Mouse (Mus musculus): ENCODE measurements around the gene Eml3.
"Not testable (repeated sequence)": the region's sequence is repeated elsewhere in the genome, so short reads cannot be mapped to it uniquely, and the experiment has no call there.

Gene Eml3

DNA sequence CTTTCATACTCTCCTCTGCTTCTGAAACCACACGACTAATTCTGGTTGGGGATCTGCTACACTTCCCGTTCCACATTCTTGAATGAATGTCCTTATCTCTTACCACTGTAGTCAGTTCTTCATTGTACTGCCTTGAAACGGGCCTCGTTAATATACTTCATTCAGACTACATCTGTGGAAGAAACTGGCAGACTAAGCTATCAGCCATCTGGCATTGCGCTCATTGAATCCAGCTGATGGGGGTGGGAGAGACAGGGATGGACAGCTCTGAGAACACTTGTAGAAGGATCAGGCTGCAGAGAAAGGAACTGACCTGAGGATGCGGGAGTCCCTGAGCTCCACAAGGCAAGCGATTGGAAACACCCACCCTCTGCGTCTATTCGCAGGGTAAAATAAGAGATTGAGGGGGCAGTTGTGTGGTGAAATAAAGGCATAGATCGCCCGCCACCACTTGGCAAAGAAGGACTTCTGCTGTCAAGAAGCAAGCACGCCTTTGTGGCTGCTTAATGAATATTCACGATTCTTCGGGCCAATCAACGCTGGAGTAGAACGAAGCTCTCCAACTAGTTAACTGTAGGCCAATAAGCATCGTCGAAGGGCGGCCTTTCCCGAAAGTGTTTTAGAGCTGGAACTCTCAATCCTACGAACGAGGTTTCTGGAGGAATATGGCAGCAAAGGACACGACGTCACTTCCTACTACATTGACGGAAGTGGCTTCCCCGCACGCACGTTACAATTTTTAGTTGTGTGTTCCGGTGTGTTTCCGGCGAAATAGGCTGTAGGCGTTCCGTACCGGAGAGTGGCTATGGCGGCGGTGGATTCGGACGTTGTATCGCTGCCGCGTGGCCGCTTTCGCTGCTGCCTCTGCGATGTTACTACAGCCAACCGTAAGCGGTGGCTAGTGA, 24.0 kb downstream of the Eml3 start, which contains the start of gene Tut1:
TSS of gene Tut1 (plus strand) at position 713 of the 905 bp plus-strand sequence.
- peak; percentile 87 for DNase-seq

DNA sequence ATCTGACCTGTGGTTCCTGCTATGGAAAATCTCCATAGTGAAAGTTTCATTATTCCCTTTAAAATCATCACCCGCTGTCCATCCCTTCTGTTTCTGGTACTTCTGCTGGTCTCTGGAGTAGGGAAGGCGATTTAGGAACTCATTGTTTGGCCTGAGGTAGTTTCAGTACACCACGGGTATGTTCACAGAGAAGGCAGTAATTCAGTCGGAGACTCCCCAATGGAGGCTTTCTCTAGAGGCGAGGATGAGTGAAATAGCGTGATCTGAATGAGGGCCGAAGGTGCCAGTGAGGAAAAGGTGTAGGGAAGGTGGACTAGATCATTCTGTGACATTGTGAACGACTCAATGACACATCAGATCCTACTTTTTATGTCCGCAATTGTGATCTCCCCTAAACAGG, 24.8 kb downstream of the Eml3 start:
- DNase-seq: no peak

DNA sequence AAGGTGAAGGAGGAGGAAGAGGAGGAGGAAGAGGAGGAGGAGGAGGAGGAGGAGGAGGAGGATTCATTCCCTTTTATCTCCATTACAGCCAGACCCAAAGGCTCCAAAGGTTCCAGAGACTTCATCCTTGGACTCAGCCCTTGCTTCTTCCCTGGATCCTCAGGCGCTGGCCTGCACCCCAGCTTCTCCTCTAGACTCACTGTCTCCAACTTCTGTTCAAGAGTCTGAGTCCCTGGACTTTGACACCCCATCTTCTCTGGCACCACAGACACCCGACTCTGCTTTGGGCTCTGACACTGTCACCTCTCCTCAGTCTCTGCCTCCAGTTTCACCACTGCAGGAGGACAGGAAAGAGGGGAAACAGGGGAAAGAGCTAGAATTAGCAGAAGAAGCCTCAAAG, 32.9 kb downstream of the Eml3 start:
- no peak for DNase-seq

DNA sequence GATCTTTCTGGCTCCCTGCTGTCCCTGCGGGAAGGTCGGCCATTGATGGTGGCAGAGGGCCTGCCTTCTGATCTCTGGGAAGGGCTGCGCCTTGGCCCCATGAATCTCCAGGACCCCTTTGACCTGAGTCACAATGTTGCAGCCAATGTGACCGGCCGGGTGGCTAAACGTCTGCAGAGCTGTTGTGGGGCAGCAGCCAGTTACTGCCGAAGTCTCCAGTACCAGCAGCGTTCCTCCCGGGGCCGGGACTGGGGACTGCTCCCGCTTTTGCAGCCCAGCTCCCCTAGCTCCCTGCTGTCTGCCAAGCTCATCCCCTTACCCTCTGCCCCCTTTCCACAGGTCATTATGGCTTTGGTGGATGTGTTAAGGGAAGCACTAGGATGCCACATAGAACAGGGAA, 35.7 kb downstream of the Eml3 start:
- no peak for DNase-seq

DNA sequence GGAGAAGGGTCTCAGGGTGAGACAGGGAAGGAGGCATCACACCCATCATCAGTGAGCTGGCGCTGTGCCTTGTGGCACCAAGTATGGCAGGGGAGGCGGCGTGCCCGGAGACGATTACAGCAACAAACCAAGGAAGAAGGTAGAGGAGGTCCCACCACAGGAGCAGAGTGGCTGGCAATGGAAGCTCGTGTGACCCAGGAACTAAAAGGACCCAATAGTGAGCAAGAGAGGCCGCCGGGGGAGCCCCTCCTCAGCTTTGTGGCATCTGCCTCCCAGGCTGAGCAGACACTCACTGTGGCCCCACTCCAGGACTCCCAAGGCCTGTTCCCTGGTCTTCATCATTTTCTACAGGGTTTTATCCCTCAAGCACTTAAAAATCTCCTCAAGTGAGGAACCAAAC, 36.4 kb downstream of the Eml3 start:
- DNase-seq: peak; percentile 51

DNA sequence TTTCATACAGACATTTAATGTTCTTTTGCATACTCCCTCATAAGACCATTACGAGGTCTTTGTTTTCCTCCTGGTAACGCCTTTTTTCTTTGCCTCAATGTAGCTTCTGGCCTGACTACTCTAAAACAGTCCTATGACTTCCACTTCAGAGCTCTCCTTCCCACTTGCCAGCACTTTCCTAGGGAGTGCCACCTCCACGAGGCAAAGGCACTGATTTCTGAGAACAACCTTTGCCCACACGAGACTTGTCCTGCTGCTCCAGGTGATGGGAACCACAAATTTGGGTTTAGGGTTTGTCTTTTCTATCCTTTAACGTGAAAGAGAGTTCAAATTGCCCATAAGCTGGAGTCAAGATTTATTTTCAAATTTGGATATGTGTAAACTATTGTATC, 36.8 kb downstream of the Eml3 start:
- no peak for DNase-seq

DNA sequence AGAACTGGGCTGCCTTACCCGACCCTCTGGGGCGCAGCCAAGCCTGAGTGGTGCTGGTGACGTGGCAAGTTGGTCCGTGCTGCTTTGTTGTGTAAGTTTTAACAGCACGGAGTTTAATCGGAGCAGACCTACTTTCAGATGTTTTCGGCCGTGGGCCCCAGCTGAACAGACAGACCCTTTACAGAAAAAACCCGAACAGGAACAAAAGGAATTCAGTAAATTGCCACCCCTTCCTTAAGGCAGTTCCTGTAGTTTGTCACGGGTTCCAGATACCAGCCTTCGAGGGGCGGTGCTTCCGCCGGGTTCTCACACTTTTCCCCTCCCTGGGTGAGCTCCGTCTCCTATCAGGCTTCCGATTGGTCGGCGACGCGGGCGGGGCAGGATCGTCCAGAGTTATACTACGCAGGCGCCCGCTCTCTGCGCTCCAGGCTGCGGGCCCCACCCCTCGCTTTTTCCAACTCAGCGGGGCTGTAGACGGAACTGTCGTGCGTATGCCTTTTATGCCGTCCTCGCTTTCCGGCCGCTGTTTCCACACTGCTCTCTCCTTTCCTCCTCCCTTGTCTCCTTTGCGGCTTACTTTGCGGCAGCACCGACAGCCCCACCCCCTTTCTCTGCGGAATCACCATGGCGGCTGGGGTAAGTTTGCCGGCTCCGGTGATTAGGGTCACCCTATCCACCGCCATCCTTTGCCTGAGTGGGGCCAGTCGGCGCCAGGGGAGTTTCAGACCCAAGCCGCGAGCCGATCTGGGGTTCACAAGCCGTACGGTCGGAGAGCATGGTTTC, 37.4 kb downstream of the Eml3 start, which contains the start of gene Eef1g:
TSS of gene Eef1g (plus strand) at position 452 of the 783 bp plus-strand sequence.
- DNase-seq: peak; percentile 98

DNA sequence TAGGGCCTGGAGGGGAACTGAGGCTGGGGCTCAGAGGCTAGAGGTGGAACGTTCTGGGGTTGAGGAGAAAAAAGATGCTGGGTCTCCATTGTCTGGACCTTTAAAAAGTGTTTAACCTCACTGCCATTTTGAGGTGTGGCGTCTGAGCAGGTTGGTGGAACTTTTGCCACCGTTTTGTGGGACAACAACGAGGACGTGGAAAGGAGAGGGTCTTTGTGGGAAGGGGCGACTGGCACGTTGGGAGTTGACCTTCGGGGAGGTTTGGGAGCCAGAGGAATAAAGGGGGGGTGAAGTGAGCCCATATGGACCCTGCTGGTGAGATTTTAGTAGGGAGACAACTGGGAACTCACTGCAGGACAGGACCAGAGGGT, 38.0 kb downstream of the Eml3 start:
- DNase-seq: no peak

DNA sequence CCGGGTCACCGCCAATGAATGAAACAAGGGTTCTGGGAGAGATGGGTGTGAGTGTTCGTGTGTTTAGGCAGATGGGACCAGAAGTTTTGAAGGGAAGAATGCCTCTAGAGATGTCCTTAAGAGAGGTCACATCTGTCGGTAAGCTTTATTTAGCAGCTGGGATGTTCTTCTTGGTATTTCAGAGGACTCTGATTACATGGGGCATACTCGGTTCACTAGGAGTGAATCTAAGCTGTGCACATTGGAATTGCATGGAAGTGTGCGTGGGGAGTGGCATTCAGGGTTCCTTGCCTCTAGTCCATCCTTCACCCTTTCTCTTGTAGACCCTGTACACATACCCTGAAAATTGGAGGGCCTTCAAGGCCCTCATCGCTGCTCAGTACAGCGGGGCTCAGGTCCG, 38.5 kb downstream of the Eml3 start:
- DNase-seq: no peak

DNA sequence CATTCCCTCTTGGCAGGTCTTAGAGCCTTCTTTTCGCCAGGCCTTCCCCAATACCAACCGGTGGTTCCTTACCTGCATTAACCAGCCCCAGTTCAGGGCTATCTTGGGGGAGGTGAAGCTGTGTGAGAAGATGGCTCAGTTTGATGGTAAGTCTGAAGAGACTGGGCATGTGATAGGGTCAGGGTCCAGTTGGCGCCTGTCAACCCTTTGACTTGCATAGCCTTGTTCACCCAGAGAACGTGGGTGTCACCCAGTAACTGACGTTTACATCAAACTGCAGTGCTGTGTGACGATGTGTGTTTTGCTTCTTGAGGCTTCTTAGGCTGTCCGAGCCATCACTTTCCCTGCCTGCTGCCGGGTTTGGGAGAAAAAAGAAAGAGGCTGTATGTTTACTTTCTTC, 43.1 kb downstream of the Eml3 start:
- DNase-seq: not testable (repeated sequence)

DNA sequence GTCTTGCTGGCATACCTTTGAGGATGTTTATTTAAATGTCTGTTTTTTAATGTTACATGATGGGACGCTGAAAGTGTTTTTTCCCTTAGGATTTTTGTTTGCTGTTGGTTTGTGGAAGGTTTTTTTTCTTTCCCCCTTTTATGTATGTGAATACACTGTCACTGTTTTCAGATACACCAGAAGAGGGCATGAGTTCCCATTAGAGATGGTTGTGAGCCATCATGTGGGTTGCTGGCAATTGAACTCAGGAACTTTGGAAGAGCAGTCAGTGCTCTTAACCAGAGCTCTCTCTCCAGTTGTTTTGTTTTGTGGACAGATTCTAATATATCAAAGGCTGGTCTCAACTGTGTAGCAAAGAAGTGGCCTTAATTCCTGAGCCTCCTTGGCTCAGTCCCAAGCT, 45.3 kb downstream of the Eml3 start:
- DNase-seq: no peak

DNA sequence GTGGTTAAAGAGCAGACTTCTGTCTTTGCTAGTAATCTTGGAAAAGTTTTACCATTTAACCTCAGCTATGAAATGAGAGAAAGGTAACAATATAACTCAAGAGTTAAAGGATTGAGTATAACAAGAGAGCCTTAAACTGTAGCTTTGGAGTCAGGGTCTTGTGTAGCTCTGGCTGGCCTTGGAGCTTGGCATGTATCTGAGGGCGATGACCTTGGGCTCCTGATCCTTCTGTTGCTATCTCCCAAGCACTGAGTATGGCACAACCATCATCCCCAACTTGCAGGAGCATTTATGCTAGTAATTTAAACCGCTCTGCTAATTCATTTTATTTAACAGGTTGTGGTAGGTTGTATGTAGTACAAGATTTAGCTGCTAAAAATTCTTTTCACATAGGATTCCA, 46.1 kb downstream of the Eml3 start:
- no peak for DNase-seq

DNA sequence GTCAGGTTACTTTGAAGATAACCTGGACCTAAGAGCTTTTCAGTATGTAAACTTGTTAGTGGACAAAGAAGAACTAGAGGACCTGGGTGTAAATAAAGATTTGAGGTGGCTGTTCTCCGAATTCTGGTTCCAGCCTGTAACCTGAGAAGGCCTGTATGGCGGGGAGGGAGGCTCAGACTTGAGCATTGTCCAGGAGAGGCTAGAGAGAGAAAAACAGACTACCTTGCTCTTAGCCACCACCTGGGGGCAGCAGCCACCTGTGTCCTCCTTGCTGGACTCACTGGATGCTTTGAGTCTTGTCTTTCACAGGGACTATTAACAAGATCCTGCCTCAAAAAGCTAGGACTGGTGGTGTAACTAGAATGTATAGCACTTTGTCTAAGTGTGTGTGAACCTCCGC, 47.2 kb downstream of the Eml3 start:
- DNase-seq: peak; percentile 38

DNA sequence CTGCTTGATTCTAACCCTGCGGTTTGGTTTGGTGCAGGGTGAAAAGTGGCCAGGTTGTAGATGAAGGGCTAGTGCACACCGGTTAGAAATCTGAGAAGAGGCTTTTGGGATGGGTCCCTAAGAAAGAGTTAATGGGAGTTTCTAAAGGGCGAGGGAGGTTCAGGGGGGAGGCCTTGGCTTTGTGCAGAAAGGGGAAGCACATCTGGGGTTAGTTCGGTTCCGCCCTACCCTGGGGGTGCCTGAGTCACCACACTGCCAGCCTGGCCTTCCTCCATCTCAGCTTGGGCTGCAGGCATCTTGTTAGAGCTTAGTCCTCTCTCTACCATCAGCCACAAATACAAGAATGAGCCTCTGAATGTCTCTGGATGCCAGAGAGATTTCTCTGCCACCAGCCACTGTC, 51.4 kb downstream of the Eml3 start:
- no peak for DNase-seq

DNA sequence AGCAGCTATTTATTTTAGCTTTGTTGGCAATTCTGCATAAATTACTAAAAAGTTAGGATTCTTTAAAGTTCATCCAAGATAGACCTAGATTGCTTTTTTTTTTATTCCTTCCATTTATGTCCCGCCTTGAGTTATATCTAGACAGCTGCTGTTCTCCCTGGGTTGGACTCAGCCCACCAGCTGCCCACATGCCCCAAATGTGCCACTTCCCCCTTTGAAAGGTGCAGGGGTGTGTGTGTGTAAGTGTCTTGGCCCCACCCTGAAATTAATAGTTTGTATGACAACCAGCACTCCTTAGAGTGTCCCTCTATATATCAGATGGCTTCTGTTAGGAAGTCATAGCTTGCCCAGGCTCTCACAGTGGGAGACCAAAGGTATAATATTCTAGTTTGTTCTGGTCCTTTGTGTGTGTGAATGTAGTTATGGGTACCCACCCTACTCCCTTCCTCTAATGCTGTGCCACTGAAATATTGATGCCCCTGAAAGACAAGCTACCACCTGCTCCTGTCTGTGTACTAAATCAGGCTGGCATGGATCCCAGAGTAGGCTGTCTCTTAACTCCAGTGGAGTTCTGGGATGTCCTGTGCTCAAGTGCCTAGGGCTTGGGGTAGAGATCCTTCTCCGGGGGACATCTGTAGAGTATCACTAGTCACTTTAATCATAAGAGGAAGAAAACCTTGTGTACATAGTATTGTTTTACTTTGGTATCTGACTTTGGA, 52.3 kb downstream of the Eml3 start:
- no peak for DNase-seq

DNA sequence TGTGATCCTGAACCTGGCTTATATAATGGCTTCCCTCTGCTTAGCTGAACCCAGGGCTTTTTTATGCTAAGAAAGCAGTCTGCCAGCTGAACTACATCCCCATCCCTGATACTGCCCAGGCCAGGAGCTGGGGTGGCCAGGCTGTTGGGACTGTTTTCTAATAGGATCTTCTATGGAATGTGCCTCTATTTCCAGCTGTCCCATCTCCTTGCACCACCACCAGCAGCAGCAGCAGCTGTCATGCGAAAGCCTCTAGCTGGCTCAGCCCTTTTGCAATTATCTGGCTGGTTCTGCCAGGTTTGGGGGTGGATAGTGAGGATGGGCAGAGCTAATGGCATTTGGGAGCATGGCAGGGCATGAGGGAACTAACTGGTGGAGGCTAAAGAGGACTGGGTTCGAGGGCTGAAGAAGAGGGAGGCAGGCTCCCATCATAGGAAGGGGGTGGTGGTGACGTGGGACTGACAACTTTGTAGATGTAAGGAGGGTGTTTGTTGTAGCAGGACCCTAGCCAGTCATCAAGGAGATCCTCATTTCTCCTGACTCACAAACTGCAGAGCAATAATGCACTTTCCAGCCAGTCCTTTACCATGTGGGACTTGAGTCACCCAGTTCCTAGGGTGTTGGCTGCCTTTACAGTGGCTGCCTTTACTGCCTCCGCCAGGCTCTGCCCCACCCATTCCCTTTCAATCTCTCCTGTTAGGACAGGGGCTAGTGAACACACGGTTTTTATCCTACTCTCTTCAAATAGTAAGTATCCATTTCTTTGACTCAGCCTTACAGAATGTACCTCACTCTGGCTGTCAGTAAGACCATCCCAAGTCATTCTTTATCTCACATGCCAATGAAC, 53.2 kb downstream of the Eml3 start:
- no peak for DNase-seq

DNA sequence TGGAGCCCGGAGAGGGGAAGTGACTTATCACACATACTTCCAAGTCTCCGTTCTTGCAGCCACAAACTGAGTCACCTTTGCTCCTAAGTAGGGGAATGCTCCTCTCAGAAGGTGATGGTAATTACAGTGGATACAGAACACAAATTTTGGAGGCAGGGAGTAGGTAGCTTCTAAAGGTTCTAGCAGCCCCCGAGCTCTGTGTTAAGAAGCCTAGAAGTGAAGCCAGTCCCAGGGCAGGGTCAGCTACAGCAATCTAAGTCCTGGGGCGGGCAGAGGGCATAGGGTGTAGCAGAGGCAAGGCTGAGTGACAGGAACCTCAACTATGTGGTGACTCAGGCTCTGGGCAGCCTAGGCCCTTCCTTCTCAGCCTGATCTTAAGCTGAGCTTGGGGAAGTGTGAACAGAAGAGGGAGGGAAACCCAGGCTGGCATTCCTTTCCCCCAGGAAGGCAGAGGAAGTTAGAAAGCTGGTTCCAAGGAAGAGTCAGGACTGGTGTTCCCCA, 53.8 kb downstream of the Eml3 start:
- DNase-seq: no peak

DNA sequence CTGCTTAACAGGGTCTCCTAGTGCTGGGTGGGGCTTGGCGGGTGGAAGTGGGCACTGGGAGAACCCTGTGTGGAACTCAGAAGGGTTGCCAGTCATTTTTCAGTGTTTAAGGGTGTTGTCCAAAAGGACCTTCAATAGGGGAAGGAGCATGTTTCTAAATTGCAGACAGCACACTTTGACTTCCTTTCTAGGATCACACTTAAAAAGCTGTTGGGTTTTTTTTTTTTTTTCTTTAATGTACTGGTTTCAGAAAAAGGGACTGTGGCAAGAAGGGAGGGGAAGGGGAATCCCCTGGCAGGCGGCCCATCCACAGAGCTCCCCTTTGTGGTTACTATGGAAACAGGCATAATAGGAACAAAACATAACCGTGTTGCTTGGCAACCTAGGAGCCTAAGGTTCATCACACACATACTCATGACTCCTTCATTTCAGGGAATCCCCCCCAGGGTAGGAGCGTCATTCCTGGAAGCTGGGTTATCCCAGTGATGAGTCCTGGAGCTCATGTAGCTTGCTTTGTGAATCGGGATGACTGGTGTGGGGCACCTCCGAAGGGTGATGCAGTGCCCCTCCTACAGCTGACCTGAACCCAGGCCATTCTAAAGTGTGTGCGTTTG, 55.0 kb downstream of the Eml3 start:
- no peak for DNase-seq

DNA sequence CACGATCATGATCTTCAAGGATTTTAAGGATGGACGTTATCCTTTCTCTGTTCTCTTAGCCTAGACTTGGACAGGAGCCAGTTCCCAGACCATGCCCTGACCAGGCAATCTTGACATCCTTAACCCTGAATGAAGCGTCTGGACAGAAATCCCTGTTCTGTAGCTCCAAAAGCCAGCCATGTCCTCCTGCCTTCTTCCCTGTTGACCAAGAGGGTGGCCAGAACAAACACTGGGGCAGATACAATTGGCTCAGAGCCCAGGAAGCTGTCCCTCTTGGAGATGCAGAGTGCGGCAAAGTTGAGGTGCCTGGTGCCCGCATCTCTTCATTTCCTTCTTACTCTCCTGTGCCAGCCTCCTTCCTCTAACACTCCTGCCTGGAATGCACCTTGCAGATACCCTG, 56.5 kb downstream of the Eml3 start:
- DNase-seq: no peak

DNA sequence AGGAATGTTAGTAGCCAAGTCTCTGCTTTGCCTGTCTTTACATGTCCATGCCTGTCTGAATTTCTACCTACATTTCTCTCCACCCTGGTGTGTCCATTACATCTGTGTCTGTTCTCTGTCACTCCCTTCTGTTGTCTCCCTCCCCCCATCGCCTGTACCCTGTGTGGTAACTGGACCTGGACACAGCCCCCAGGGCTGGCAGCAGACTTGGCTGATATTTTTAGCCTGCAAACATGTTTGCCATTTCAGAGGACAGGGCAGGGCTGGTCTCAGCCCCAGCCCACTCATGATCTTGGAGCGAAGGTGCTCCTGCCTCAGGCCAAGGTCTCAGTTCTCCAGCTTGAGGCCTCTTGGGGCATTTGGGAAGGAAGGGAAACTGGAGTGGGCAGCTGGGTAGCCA, 58.5 kb downstream of the Eml3 start:
- DNase-seq: no peak

DNA sequence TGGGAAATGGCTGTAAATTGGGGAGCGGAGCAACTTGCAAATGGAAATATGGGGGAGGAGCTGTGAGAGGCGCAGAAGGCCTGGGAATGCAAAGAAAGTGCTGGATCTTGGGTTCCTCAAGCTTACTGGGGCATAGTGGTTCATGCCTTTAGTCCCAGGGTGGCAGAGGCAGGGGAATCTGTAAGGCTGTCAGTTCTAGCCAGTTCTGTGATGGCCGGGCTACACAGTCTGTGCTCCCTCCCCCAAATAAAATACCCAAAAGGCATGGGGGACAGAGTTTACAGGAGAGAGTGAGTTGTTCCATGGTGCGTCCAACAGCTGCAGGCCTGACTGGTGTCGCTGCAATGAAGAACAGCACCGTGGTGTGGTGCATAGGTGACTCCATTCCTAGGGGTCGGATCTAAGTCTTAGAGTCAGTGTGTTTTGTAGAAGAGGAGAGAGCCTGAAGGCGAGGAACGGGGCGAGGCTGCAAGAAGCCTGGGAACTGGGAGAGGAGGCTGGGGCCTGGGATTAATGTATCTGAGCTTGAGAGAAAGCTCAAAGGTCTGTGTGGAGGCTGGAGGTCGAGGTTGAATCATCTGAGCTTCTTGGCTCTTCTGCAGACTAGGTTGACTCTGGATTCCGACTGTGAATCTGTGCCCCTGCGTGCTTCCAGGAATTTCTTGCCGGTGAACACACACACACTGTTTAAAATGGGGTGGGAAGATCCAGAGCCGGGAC, 59.2 kb downstream of the Eml3 start:
- DNase-seq: no peak
